In the genomic region with DNA sequence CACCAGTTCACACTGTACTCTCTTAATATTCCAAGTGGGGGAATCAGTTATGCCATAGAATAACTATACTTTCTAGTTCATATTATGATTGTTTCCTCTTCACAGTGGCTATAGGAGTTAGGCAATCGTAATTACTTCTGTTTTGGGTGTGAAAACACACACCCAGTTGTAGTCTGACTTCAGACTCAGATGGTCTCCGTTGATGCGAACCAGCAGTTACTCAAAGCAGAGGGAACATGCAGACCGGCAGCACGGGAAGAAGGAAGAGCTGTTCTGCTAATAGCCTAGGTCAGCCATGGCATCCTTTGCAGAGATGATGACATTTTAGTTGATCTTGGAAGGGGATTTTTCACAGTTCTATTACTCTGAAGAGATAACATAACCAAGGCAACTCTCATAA, we compare ENCODE assay signal across 26 mouse cellular contexts.
"Had no signal": no experiment of that assay in that cellular context is flagged by ENCODE, and none has a peak within 500 bp of the region (broad histone marks: within the 10 kb centered on the region; RNA-seq: fewer than 3 reads in every experiment).

No protein-coding gene starts in this region.

- H3K4me2 ChIP-seq: heart, embryonic 12.5 days; hindbrain, embryonic 12.5 days; hindbrain, embryonic 14.5 days; intestine, embryonic 15.5 days; kidney, embryonic 15.5 days; limb, embryonic 12.5 days; liver, embryonic 13.5 days; liver, embryonic 15.5 days had no signal

- H3K4me3 ChIP-seq: gastrocnemius, adult 2 months; heart, adult 2 months; heart, embryonic 10.5 days; heart, embryonic 12.5 days; hindbrain, embryonic 10.5 days; hindbrain, embryonic 12.5 days; intestine, embryonic 15.5 days; kidney, embryonic 15.5 days; left cerebral cortex, adult 2 months; limb, embryonic 10.5 days; limb, embryonic 12.5 days; liver, embryonic 13.5 days; liver, embryonic 15.5 days had no signal

- H3K9me3 ChIP-seq: heart, embryonic 10.5 days; heart, embryonic 12.5 days; hindbrain, embryonic 10.5 days; hindbrain, embryonic 12.5 days; intestine, embryonic 15.5 days; kidney, embryonic 15.5 days; limb, embryonic 10.5 days; limb, embryonic 12.5 days; liver, embryonic 13.5 days; liver, embryonic 15.5 days had no signal

- H3K4me1 ChIP-seq: heart, embryonic 10.5 days; heart, embryonic 12.5 days; hindbrain, embryonic 10.5 days; hindbrain, embryonic 12.5 days; intestine, embryonic 15.5 days; kidney, embryonic 15.5 days; limb, embryonic 10.5 days; limb, embryonic 12.5 days had no signal

- H3K27me3 ChIP-seq: heart, embryonic 12.5 days; hindbrain, embryonic 12.5 days; intestine, embryonic 15.5 days; kidney, embryonic 15.5 days; limb, embryonic 12.5 days; liver, embryonic 13.5 days; liver, embryonic 15.5 days had no signal

- H3K27ac ChIP-seq: gastrocnemius, adult 2 months; heart, adult 2 months; heart, embryonic 10.5 days; hindbrain, embryonic 10.5 days; hindbrain, embryonic 12.5 days; hindbrain, embryonic 14.5 days; intestine, embryonic 15.5 days; kidney, embryonic 15.5 days; kidney, postnatal 0 days; left cerebral cortex, adult 2 months; limb, embryonic 10.5 days; limb, embryonic 12.5 days; liver, embryonic 13.5 days; liver, embryonic 15.5 days had no signal

- DNase-seq: gastrocnemius, adult 2 months; gastrocnemius, postnatal 10 days; gastrocnemius, postnatal 25 days; heart, adult 2 months; heart, postnatal 10 days; heart, postnatal 4 days; kidney, adult 2 months; kidney, adult 9 months; kidney, postnatal 14 days; kidney, postnatal 36 days; liver, embryonic 13.5 days had no signal

- H3K9ac ChIP-seq: heart, embryonic 12.5 days; hindbrain, embryonic 12.5 days; hindbrain, embryonic 14.5 days; intestine, embryonic 15.5 days; kidney, embryonic 15.5 days; limb, embryonic 12.5 days; liver, embryonic 13.5 days; liver, embryonic 15.5 days had no signal

- H3K36me3 ChIP-seq: heart, embryonic 10.5 days; heart, embryonic 12.5 days; hindbrain, embryonic 10.5 days; hindbrain, embryonic 12.5 days; intestine, embryonic 15.5 days; kidney, embryonic 15.5 days; limb, embryonic 10.5 days; limb, embryonic 12.5 days; liver, embryonic 13.5 days; liver, embryonic 15.5 days had no signal

- ATAC-seq: hindbrain, embryonic 16.5 days; inflammation-experienced regulatory T-cells, adult 6 months; intestine, embryonic 15.5 days; intestine, postnatal 0 days had no signal
